Mouse (Mus musculus) embryonic fibroblast, embryonic 13.5 days (primary cell): Measurements from ENCODE around the gene Lsamp. TPM values are rescaled to one million over a fixed set of nuclear protein-coding genes. Genes with fewer than 3 reads are reported as not detected.

Experiments
- H3K27ac ChIP-seq: 2 replicates; pipeline ENCODE4 v1.5.1; 2012; ENCODE audit warnings: low read length, control low read depth, inconsistent platforms; ENCODE audit not compliant: insufficient read depth
- H3K4me1 ChIP-seq: 2 replicates; pipeline ENCODE4 v1.6.1; 2011; ENCODE audit warnings: low read length; ENCODE audit not compliant: control insufficient read depth, insufficient read depth
- H3K4me3 ChIP-seq: 2 replicates; pipeline ENCODE4 v1.5.1; 2011; ENCODE audit warnings: mild to moderate bottlenecking, control low read depth, low read length; ENCODE audit not compliant: insufficient read depth
- CTCF ChIP-seq: IDR thresholded peaks from 2 replicates; pipeline ENCODE4 v1.5.1; 2011; ENCODE audit warnings: mild to moderate bottlenecking, control low read depth, low read length, moderate library complexity, borderline replicate concordance; ENCODE audit not compliant: insufficient read depth
- POLR2A ChIP-seq: IDR thresholded peaks from 2 replicates; pipeline ENCODE4 v1.6.1; 2011; ENCODE audit warnings: low read depth, mild to moderate bottlenecking, control low read depth, low read length, moderate library complexity
- polyA plus RNA-seq: library from polyadenylated mRNA; stranded (reverse); fragments of >200 nt; gene quantifications from 2 replicates; pipeline ENCODE4 v1.2.4, GENCODE M21; 2011; ENCODE audit warnings: low read depth; ENCODE audit not compliant: missing spikeins, insufficient read length

Gene Lsamp
- polyA plus RNA-seq, 1 experiment: 0.40 TPM

DNA sequence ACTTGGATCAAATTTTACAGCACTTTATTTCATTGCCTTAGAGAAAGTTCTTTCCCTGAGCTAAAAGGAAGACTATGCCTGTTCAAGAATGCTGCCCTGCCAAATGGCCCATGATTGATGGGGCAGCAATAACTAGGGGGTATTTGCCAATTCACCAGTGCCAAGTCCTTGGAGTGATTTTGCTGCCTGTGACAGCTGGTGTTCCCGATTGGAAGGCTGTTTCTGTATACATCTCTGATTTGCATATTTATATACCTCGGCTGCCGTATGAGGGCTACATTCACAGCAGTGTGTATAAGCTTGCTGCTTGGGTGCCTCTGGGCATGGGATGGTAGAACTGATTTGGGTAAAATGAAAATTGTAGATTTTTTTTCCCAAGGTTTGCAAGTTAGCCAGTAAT, 1919.5 kb downstream of the Lsamp start:
- Histone ChIP-seq H3K4me3 (no peak overlapping the region), H3K4me1 (no peaks in the 10 kb centered on the region), H3K27ac (no peak overlapping the region)
- TF ChIP-seq POLR2A: no peak
- TF ChIP-seq CTCF: no peak

GRCm38 (mm10) chr16:41912584-41913193, 1928.5 kb downstream of the Lsamp start:
- no peak overlapping the region for H3K4me3 ChIP-seq
- no peaks in the 10 kb centered on the region for H3K4me1 ChIP-seq
- TF ChIP-seq CTCF (no peak), POLR2A (no peak)
- H3K27ac ChIP-seq: no peak overlapping the region

DNA sequence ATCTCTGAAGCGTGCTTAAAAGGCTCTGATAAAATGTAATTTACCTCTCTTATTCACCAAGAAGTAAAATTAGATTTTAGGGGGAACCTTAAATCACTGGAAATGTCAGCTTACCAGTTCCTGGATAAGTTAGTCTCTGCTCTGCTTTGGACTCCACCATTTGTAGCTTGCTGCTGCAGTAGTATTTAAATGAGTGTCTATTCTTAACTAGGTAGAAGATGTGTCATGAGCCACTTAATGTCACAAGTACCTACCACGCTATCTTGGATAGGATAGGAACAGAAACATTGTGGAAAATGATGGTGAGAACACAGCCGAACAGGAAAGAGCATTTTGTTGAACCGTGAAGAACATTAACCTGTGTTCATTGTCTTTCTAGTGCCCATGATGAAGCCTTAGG, 1929.2 kb downstream of the Lsamp start:
- TF ChIP-seq POLR2A (no peak), CTCF (no peak)
- Histone ChIP-seq H3K4me1 (no peaks in the 10 kb centered on the region), H3K27ac (no peak overlapping the region), H3K4me3 (no peak overlapping the region)

- TF ChIP-seq POLR2A: no peak
- TF ChIP-seq CTCF: no peak
- no peaks in the 10 kb centered on the region for H3K4me1 ChIP-seq
- no peak overlapping the region for H3K27ac ChIP-seq
- H3K4me3 ChIP-seq: no peak overlapping the region
Observed at GRCm38 (mm10) chr16:41916342-41916741, 1932.2 kb downstream of the Lsamp start.

DNA sequence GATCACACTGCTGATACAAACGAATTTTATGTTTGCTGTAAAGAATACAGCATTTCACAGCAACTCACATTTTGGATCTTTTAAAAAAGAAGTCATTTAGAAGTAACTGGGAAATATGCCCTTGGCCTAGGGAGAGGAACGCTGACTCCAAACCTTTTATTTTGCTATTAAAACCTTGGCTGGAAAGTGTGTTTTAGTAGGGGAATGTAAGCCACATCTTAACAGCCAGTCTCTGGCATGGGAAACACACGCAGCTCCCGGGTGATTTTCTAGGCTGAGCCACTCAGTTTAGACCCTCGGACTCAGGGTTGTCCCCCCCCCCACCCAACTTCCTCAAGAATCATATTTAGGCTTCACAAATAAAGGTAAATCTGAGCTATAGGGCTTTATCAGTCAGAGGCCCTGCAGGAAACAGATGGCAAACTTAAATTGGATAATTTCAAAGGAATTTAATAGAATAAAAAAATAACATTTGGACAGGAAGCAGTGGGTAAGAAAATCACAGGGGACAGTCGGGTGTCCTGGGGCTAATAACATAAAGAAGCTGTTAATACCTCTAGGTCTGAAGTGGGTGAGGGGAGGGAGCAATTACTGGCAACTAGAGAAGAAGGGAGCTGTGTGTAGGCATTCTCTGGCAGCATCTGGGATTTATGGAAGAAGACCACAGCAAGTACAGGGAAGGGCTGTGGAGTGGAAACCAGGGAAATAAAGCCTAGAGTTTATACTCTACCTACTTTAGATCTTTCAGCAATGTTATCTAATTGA, 1933.1 kb downstream of the Lsamp start:
- TF ChIP-seq POLR2A (no peak), CTCF (no peak)
- Histone ChIP-seq H3K4me1 (no peaks in the 10 kb centered on the region), H3K27ac (no peak overlapping the region), H3K4me3 (no peak overlapping the region)

DNA sequence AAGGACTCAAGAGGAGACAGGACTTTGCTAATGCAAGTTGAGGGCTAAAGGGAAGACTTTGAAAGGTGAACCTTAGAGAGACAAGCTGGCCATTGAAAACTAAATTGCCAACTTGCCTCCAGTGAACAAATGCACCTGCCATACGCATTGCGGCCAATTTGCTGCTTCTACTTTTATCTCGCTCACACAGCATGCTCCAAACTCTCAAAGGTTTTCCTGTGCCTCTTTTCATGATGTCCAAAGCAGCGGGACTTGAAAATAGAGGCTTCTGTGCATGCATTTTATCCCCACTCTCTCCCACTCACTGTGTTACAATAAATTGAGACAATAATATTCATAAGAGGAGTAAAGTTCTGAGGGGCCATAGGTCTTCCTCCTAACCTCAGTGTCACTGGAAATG, 1945.4 kb downstream of the Lsamp start:
- H3K27ac ChIP-seq: no peak overlapping the region
- no peak for TF ChIP-seq POLR2A
- no peak for TF ChIP-seq CTCF
- no peaks in the 10 kb centered on the region for H3K4me1 ChIP-seq
- H3K4me3 ChIP-seq: no peak overlapping the region

DNA sequence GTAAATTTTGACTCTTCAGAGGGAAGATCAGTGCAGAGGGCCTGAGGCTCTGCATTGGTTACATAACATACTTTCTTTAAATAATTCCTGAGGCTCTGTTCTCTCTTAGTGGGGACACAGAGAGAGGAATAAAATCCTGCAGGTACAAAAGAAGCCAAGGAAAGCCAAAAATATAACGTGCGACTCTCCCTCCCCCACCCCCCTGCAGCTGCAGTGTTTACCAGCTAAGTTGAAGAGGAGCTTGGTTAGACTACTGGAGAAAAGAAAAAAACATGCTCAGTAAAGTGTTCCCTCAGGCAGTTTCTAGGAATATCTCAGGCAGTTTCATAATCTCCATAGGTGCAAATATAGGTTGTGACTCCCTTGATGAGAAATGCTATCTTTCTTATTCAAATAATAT, 1951.5 kb downstream of the Lsamp start:
- Histone ChIP-seq H3K4me1 (no peaks in the 10 kb centered on the region), H3K4me3 (no peak overlapping the region), H3K27ac (no peak overlapping the region)
- TF ChIP-seq CTCF: no peak
- TF ChIP-seq POLR2A: no peak

DNA sequence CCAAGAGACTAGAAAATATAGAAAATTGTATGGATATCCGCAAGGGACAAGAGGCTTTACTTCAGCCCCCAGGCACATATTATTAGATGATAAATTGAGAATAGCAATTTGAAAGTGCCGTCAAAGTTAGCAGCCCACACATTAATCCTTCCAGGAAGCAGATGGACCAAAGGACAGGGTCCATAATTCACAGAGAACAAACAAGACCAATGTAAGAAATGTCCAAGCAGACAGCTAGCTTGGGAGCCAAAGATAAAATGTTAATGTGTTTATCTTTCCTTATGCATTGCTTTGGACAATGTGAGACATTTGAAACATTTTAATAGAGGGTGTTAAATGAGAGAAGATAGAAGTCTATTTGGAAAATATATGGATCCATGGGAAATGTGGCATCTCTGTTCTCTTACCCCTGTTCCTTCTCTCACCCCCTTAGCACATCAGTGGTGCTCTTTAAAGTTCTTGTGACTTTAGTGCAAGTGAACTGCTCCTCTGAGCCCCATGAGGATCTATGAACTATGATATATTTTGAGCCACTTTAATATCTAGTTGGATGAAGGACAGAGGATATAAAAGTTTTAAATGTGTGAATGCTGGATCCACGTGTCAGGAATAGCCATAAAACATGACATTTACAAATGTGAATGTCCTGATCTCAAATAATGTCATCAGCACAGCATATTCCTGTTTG, 1952.9 kb downstream of the Lsamp start:
- Histone ChIP-seq H3K4me3 (no peak overlapping the region), H3K27ac (no peak overlapping the region), H3K4me1 (no peaks in the 10 kb centered on the region)
- TF ChIP-seq POLR2A (no peak), CTCF (no peak)

DNA sequence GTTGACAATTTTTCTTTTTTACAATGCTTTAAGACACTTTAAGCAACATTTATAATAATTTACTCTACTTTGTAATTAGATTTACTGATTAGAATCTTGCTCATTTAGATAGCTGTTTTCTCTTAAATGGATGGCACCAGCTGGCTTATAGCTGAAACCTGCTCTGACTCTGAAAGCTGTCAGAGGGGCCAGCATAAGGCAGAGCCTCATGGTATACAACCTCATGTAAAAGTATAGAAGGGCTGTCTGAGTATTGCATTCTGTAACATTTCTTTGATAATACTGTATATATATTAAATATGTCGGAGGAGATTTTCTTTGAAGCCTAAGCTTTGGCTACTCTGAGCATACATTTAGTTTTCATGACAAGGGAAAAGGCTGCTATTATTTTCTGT, 1953.4 kb downstream of the Lsamp start:
- Histone ChIP-seq H3K4me1 (no peaks in the 10 kb centered on the region), H3K4me3 (no peak overlapping the region), H3K27ac (no peak overlapping the region)
- TF ChIP-seq POLR2A (no peak), CTCF (no peak)

DNA sequence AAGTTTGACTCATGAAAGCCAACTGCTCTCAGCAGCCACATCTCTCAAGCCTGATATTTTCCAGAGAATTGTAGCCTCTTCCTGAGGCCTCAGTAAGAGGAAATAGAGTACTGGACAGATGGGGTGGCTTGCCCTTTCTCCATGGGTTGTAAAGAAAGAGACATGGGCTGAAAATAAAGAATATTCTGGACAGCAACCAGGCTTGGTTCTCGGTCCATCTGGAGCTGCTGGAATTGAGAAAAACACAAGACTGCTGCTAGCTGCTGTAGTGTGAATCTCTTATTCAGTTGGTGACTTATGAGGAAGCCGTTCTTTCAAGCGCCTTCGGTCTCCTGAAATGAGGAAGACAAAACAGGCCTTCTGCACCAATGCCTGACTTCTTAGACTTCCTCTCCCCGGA, 1954.1 kb downstream of the Lsamp start:
- Histone ChIP-seq H3K27ac (no peak overlapping the region), H3K4me1 (no peaks in the 10 kb centered on the region), H3K4me3 (no peak overlapping the region)
- TF ChIP-seq CTCF (no peak), POLR2A (no peak)
